Mouse (Mus musculus): ENCODE results near the gene Gm21897.
"Not testable (repeated sequence)": the region's sequence is repeated elsewhere in the genome, so short reads cannot be mapped to it uniquely, and the experiment has no call there.

Gm21897 gene

GRCm38 (mm10) chr16:15317158-15317557 lies at the start of gene Gm21897:
TSS of gene Gm21897 (plus strand) at chr16:15317458.
- in situ Hi-C loops (cut with MboI; ENCODE audit: unreplicated experiment in 2 of 2): not testable (repeated sequence)

GRCm38 (mm10) chr16:15272291-15272690 lies 45.0 kb upstream of the Gm21897 start:
- in situ Hi-C loops (cut with MboI; ENCODE audit: unreplicated experiment in 2 of 2): no loop called here

- in situ Hi-C loops (cut with MboI; ENCODE audit: unreplicated experiment in 2 of 2): no loop called here
These were observed 39.8 kb upstream of the Gm21897 start for GRCm38 (mm10) chr16:15277461-15277860.

- in situ Hi-C loops (cut with MboI; ENCODE audit: unreplicated experiment in 2 of 2): no loop called here
These were observed 24.2 kb upstream of the Gm21897 start for GRCm38 (mm10) chr16:15293041-15293440.

- in situ Hi-C loops (cut with MboI; ENCODE audit: unreplicated experiment in 2 of 2): no loop called here
These were observed 23.0 kb upstream of the Gm21897 start for GRCm38 (mm10) chr16:15294289-15294688.

- in situ Hi-C loops (cut with MboI; ENCODE audit: unreplicated experiment in 2 of 2): no loop called here
These were observed 22.2 kb upstream of the Gm21897 start for GRCm38 (mm10) chr16:15294911-15295659.

GRCm38 (mm10) chr16:15334526-15334925 lies 17.3 kb downstream of the Gm21897 start:
- in situ Hi-C loops (cut with MboI; ENCODE audit: unreplicated experiment in 2 of 2): no loop called here

- in situ Hi-C loops (cut with MboI; ENCODE audit: unreplicated experiment in 2 of 2): no loop called here
These were observed 21.8 kb downstream of the Gm21897 start for GRCm38 (mm10) chr16:15339051-15339450.

- in situ Hi-C loops (cut with MboI; ENCODE audit: unreplicated experiment in 2 of 2): no loop called here
These were observed 28.8 kb downstream of the Gm21897 start for GRCm38 (mm10) chr16:15346045-15346444.

GRCm38 (mm10) chr16:15349381-15349780 lies 32.1 kb downstream of the Gm21897 start:
- in situ Hi-C loops (cut with MboI; ENCODE audit: unreplicated experiment in 2 of 2): no loop called here

- in situ Hi-C loops (cut with MboI; ENCODE audit: unreplicated experiment in 2 of 2): no loop called here
These were observed 34.0 kb downstream of the Gm21897 start for GRCm38 (mm10) chr16:15351301-15351700.

GRCm38 (mm10) chr16:15352320-15352719 lies 35.1 kb downstream of the Gm21897 start:
- in situ Hi-C loops (cut with MboI; ENCODE audit: unreplicated experiment in 2 of 2): no loop called here

GRCm38 (mm10) chr16:15354901-15355300 lies 37.6 kb downstream of the Gm21897 start:
- in situ Hi-C loops (cut with MboI; ENCODE audit: unreplicated experiment in 2 of 2): no loop called here

- in situ Hi-C loops (cut with MboI; ENCODE audit: unreplicated experiment in 2 of 2): no loop called here
These were observed 38.1 kb downstream of the Gm21897 start for GRCm38 (mm10) chr16:15355339-15355738.

GRCm38 (mm10) chr16:15357766-15358165 lies 40.5 kb downstream of the Gm21897 start:
- in situ Hi-C loops (cut with MboI; ENCODE audit: unreplicated experiment in 2 of 2): no loop called here

- in situ Hi-C loops (cut with MboI; ENCODE audit: unreplicated experiment in 2 of 2): no loop called here
These were observed 42.0 kb downstream of the Gm21897 start for GRCm38 (mm10) chr16:15359110-15359782.

GRCm38 (mm10) chr16:15360825-15361224 lies 43.6 kb downstream of the Gm21897 start:
- in situ Hi-C loops (cut with MboI; ENCODE audit: unreplicated experiment in 2 of 2): no loop called here

All from v-Abl transformed pro-B cells (cell line).